Mouse (Mus musculus) hindbrain, embryonic 12.5 days (tissue): ENCODE measurements at regions not wholly inside any gene's neighbourhood (a gene's known extent, or its start where the extent isn't known, plus 50 kb on each side); places are given as distances from the start of the nearest gene placed in this dataset.

ENCODE experiments used
- ATAC-seq: fragments of 200-750 bp; cut with Nextera tagmentation; 2 replicates; pipeline ENCODE4 v1.8.0; 2017; ENCODE audit warnings: moderate TSS enrichment; ENCODE audit not compliant: low FRiP score
- H3K27ac ChIP-seq: fragments of 300-500 bp; sonication (generic); 2 replicates; pipeline ENCODE4 v1.5.1; 2016; ENCODE audit warnings: mild to moderate bottlenecking
- H3K27me3 ChIP-seq: fragments of 300-500 bp; sonication (generic); 2 replicates; pipeline ENCODE4 v1.6.1; 2016; ENCODE audit warnings: mild to moderate bottlenecking
- H3K36me3 ChIP-seq: fragments of 300-500 bp; sonication (generic); 2 replicates; pipeline ENCODE4 v1.6.1; 2016; ENCODE audit warnings: mild to moderate bottlenecking
- H3K4me1 ChIP-seq: fragments of 300-500 bp; sonication (generic); 2 replicates; pipeline ENCODE4 v1.6.1; 2016
- H3K4me2 ChIP-seq: fragments of 300-500 bp; sonication (generic); replicated peaks from 2 replicates; pipeline ENCODE4 v1.6.1; 2016; ENCODE audit warnings: mild to moderate bottlenecking
- H3K4me3 ChIP-seq: fragments of 300-500 bp; sonication (generic); 2 replicates; pipeline ENCODE4 v1.5.1; 2016; ENCODE audit warnings: mild to moderate bottlenecking
- H3K9ac ChIP-seq: fragments of 300-500 bp; sonication (generic); 2 replicates; pipeline ENCODE4 v1.6.1; 2016; ENCODE audit warnings: mild to moderate bottlenecking, moderate library complexity
- H3K9me3 ChIP-seq: fragments of 300-500 bp; sonication (generic); replicated peaks from 2 replicates; pipeline ENCODE4 v1.6.1; 2016; ENCODE audit warnings: mild to moderate bottlenecking
- WGBS: fragments of 180-500 bp; shearing (Covaris S2); methylation state at CpG from one replicate; pipeline ENCODE4 v1.1.7; 2016; 5-methylcytosine and 5-hydroxymethylcytosine counted together

GRCm38 (mm10) chr15:40356096-40356495 is 221.9 kb downstream of the 9330182O14Rik start:
- H3K4me3 ChIP-seq: no peak overlapping the region
- H3K9me3 ChIP-seq: no peaks in the 10 kb centered on the region
- no peaks in the 10 kb centered on the region for H3K27me3 ChIP-seq
- no peak overlapping the region for H3K27ac ChIP-seq
- WGBS: 83% methylated on average over 3 of the region's 3 CpGs
- H3K36me3 ChIP-seq: no peaks in the 10 kb centered on the region
- ATAC-seq: no peak
- H3K4me2 ChIP-seq: no peak overlapping the region
- H3K9ac ChIP-seq: no peak overlapping the region
- H3K4me1 ChIP-seq: no peaks in the 10 kb centered on the region; the same call in 1 of the 2 replicates

GRCm38 (mm10) chr15:40358341-40358740 is 224.2 kb downstream of the 9330182O14Rik start:
- Histone ChIP-seq H3K36me3 (no peaks in the 10 kb centered on the region), H3K4me3 (no peak overlapping the region), H3K27ac (no peak overlapping the region), H3K9ac (no peak overlapping the region), H3K4me2 (no peak overlapping the region), H3K27me3 (no peaks in the 10 kb centered on the region), H3K9me3 (no peaks in the 10 kb centered on the region), H3K4me1 (no peaks in the 10 kb centered on the region; the same call in 1 of the 2 replicates)
- no peak for ATAC-seq
- WGBS: 83% methylated on average over 2 of the region's 2 CpGs

- Histone ChIP-seq H3K9me3 (no peaks in the 10 kb centered on the region), H3K9ac (no peak overlapping the region), H3K36me3 (no peaks in the 10 kb centered on the region), H3K27ac (no peak overlapping the region), H3K27me3 (no peaks in the 10 kb centered on the region), H3K4me2 (no peak overlapping the region), H3K4me1 (no peaks in the 10 kb centered on the region), H3K4me3 (no peak overlapping the region)
- no peak for ATAC-seq
- 86% methylated on average over 11 of the region's 11 CpGs for whole genome bisulfite sequencing
Observed at GRCm38 (mm10) chr15:40361849-40362533, 227.8 kb downstream of the 9330182O14Rik start.

- H3K9ac ChIP-seq: no peak overlapping the region
- no peaks in the 10 kb centered on the region for H3K36me3 ChIP-seq
- 77% methylated on average over 1 of the region's 1 CpGs for WGBS
- no peaks in the 10 kb centered on the region for H3K27me3 ChIP-seq
- no peaks in the 10 kb centered on the region for H3K4me1 ChIP-seq
- H3K4me2 ChIP-seq: no peak overlapping the region
- no peaks in the 10 kb centered on the region for H3K9me3 ChIP-seq
- no peak for ATAC-seq
- H3K27ac ChIP-seq: no peak overlapping the region
- no peak overlapping the region for H3K4me3 ChIP-seq
Observed at GRCm38 (mm10) chr15:40364221-40364621, 230.1 kb downstream of the 9330182O14Rik start.

GRCm38 (mm10) chr15:40365613-40366012 is 231.4 kb downstream of the 9330182O14Rik start:
- ATAC-seq: no peak
- no peak overlapping the region for H3K4me3 ChIP-seq
- no peaks in the 10 kb centered on the region for H3K36me3 ChIP-seq
- no peak overlapping the region for H3K27ac ChIP-seq
- H3K4me1 ChIP-seq: no peaks in the 10 kb centered on the region
- no peaks in the 10 kb centered on the region for H3K9me3 ChIP-seq
- no peaks in the 10 kb centered on the region for H3K27me3 ChIP-seq
- no peak overlapping the region for H3K4me2 ChIP-seq
- no peak overlapping the region for H3K9ac ChIP-seq

- H3K4me2 ChIP-seq: no peak overlapping the region
- ATAC-seq: no peak
- H3K27ac ChIP-seq: no peak overlapping the region
- no peaks in the 10 kb centered on the region for H3K27me3 ChIP-seq
- H3K9me3 ChIP-seq: no peaks in the 10 kb centered on the region
- H3K4me1 ChIP-seq: no peaks in the 10 kb centered on the region
- no peaks in the 10 kb centered on the region for H3K36me3 ChIP-seq
- WGBS: 75% methylated on average over 1 of the region's 1 CpGs
- no peak overlapping the region for H3K9ac ChIP-seq
- H3K4me3 ChIP-seq: no peak overlapping the region
Observed at GRCm38 (mm10) chr15:40367026-40367425, 232.9 kb downstream of the 9330182O14Rik start.

GRCm38 (mm10) chr15:40368746-40369145 is 234.6 kb downstream of the 9330182O14Rik start:
- ATAC-seq: no peak

GRCm38 (mm10) chr15:40371486-40371885 is 237.3 kb downstream of the 9330182O14Rik start:
- whole genome bisulfite sequencing: 75% methylated on average over 4 of the region's 4 CpGs
- ATAC-seq: no peak

More at GRCm38 (mm10) chr15:40368746-40369145, 234.6 kb downstream of the 9330182O14Rik start:
- 62% methylated on average over 3 of the region's 3 CpGs for WGBS
- Histone ChIP-seq H3K4me3 (no peak overlapping the region), H3K4me1 (no peaks in the 10 kb centered on the region), H3K27me3 (no peaks in the 10 kb centered on the region), H3K4me2 (no peak overlapping the region), H3K36me3 (no peaks in the 10 kb centered on the region), H3K9ac (no peak overlapping the region), H3K27ac (no peak overlapping the region), H3K9me3 (no peaks in the 10 kb centered on the region)

GRCm38 (mm10) chr15:40386526-40386925 is 252.4 kb downstream of the 9330182O14Rik start:
- no peak overlapping the region for H3K4me3 ChIP-seq
- WGBS: 74% methylated on average over 2 of the region's 2 CpGs
- H3K36me3 ChIP-seq: no peaks in the 10 kb centered on the region
- H3K4me2 ChIP-seq: no peak overlapping the region
- ATAC-seq: no peak
- H3K9me3 ChIP-seq: no peaks in the 10 kb centered on the region
- H3K4me1 ChIP-seq: no peaks in the 10 kb centered on the region
- H3K27ac ChIP-seq: no peak overlapping the region
- no peaks in the 10 kb centered on the region for H3K27me3 ChIP-seq
- H3K9ac ChIP-seq: no peak overlapping the region

More at GRCm38 (mm10) chr15:40371486-40371885, 237.3 kb downstream of the 9330182O14Rik start:
- Histone ChIP-seq H3K4me3 (no peak overlapping the region), H3K36me3 (no peaks in the 10 kb centered on the region), H3K4me2 (no peak overlapping the region), H3K9me3 (no peaks in the 10 kb centered on the region), H3K9ac (no peak overlapping the region), H3K4me1 (no peaks in the 10 kb centered on the region), H3K27me3 (no peaks in the 10 kb centered on the region), H3K27ac (no peak overlapping the region)

GRCm38 (mm10) chr15:40387746-40388145 is 253.6 kb downstream of the 9330182O14Rik start:
- Histone ChIP-seq H3K36me3 (no peaks in the 10 kb centered on the region), H3K4me2 (no peak overlapping the region), H3K9me3 (no peaks in the 10 kb centered on the region), H3K4me3 (no peak overlapping the region), H3K4me1 (no peaks in the 10 kb centered on the region), H3K27ac (no peak overlapping the region), H3K9ac (no peak overlapping the region), H3K27me3 (no peaks in the 10 kb centered on the region)
- no peak for ATAC-seq
- 76% methylated on average over 2 of the region's 2 CpGs for WGBS

GRCm38 (mm10) chr15:40388806-40389205 is 254.6 kb downstream of the 9330182O14Rik start:
- Histone ChIP-seq H3K9ac (no peak overlapping the region), H3K4me2 (no peak overlapping the region), H3K27ac (no peak overlapping the region), H3K9me3 (no peaks in the 10 kb centered on the region), H3K4me3 (no peak overlapping the region), H3K4me1 (no peaks in the 10 kb centered on the region), H3K36me3 (no peaks in the 10 kb centered on the region), H3K27me3 (no peaks in the 10 kb centered on the region)
- WGBS: 88% methylated on average over 2 of the region's 2 CpGs
- no peak for ATAC-seq

- Histone ChIP-seq H3K9ac (no peak overlapping the region), H3K9me3 (no peaks in the 10 kb centered on the region), H3K4me3 (no peak overlapping the region), H3K4me2 (no peak overlapping the region), H3K27me3 (no peaks in the 10 kb centered on the region), H3K4me1 (no peaks in the 10 kb centered on the region), H3K36me3 (no peaks in the 10 kb centered on the region), H3K27ac (no peak overlapping the region)
- WGBS: 86% methylated on average over 4 of the region's 4 CpGs
- no peak for ATAC-seq
Observed at GRCm38 (mm10) chr15:40435156-40435555, 301.0 kb downstream of the 9330182O14Rik start.

GRCm38 (mm10) chr15:40436688-40437087 is 302.5 kb downstream of the 9330182O14Rik start:
- no peak for ATAC-seq
- Histone ChIP-seq H3K4me3 (no peak overlapping the region), H3K4me1 (no peaks in the 10 kb centered on the region), H3K27me3 (no peaks in the 10 kb centered on the region), H3K9me3 (no peaks in the 10 kb centered on the region), H3K36me3 (no peaks in the 10 kb centered on the region), H3K9ac (no peak overlapping the region), H3K27ac (no peak overlapping the region), H3K4me2 (no peak overlapping the region)
- WGBS: 45% methylated on average over 3 of the region's 3 CpGs
